Mouse (Mus musculus) embryonic facial prominence, embryonic 10.5 days (tissue): Measurements from ENCODE around the gene Cbln3. TPM values are rescaled to one million over a fixed set of nuclear protein-coding genes. Genes with fewer than 3 reads are reported as not detected.

ENCODE experiments used
- DNase-seq: peaks from one replicate; pipeline ENCODE4 v3.0.0-alpha.2; 2017; ENCODE audit warnings: low spot score
- H3K27ac ChIP-seq: fragments of 300-500 bp; sonication (generic); replicated peaks from 2 replicates; pipeline ENCODE4 v1.5.1; 2016; ENCODE audit warnings: mild to moderate bottlenecking
- H3K27me3 ChIP-seq: fragments of 300-500 bp; sonication (generic); replicated peaks from 2 replicates; pipeline ENCODE4 v1.6.1; 2016; ENCODE audit warnings: low read depth, mild to moderate bottlenecking; ENCODE audit not compliant: poor library complexity, severe bottlenecking
- H3K36me3 ChIP-seq: fragments of 300-500 bp; sonication (generic); replicated peaks from 2 replicates; pipeline ENCODE4 v1.6.1; 2016; ENCODE audit warnings: mild to moderate bottlenecking, moderate library complexity
- H3K4me1 ChIP-seq: fragments of 300-500 bp; sonication (generic); 2 replicates; pipeline ENCODE4 v1.6.1; 2016
- H3K4me3 ChIP-seq: fragments of 300-500 bp; sonication (generic); 2 replicates; pipeline ENCODE4 v1.5.1; 2016; ENCODE audit warnings: mild to moderate bottlenecking, moderate library complexity
- H3K9me3 ChIP-seq: fragments of 300-500 bp; sonication (generic); 2 replicates; pipeline ENCODE4 v1.6.1; 2016; ENCODE audit warnings: mild to moderate bottlenecking
- WGBS: fragments of 180-500 bp; shearing (Covaris S2); methylation state at CpG from one replicate; pipeline ENCODE4 v1.1.7; 2016; 5-methylcytosine and 5-hydroxymethylcytosine counted together
- polyA plus RNA-seq: library from polyadenylated mRNA; unstranded; fragments of >200 nt; fragmentation: Nextera tagmentation; extraction: Ambion mirVana; gene quantifications from 2 replicates; pipeline ENCODE4 v1.2.1, GENCODE M21; 2016

The Cbln3 gene
- polyA plus RNA-seq, 1 experiment from 2014 or later = 0.15 TPM

DNA sequence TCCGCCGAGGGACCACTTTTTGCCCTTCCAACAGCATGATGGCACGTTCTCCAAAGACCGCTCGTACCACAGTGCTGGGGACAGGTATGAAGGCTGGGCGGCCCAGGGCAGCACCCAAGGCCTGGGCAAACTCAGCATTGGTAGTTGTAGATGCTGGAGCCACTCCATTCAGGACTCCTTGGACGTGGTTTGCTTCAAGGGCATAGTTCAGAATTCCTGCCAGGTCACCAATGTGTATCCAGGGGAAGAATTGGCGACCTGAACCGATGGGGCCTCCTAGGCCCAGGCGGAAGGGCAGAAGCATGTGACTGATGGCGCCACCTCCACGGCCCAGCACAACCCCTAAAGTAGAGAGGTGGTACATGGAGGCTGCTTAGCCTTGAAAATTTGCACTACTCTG, 13.5 kb upstream of the Cbln3 start:
- Histone ChIP-seq H3K4me1 (peaks cover 25% of the 10 kb centered on the region), H3K36me3 (peaks cover 61% of the 10 kb centered on the region), H3K9me3 (no peaks in the 10 kb centered on the region), H3K27me3 (no peaks in the 10 kb centered on the region), H3K27ac (no peak overlapping the region), H3K4me3 (no peak overlapping the region)
- WGBS = 93% methylated on average over 12 of the region's 12 CpGs
- DNase-seq = no peak

GRCm38 (mm10) chr14:55886571-55887382, 2.6 kb upstream of the Cbln3 start:
- Histone ChIP-seq H3K27me3 (no peaks in the 10 kb centered on the region), H3K36me3 (peaks cover 57% of the 10 kb centered on the region), H3K4me3 (peak overlapping the region; percentile 79; the same call in 1 of the 2 replicates), H3K4me1 (peaks cover 50% of the 10 kb centered on the region), H3K9me3 (0 out of 2 replicates have a peak, but pooled peaks cover 2% of the 10 kb centered on the region), H3K27ac (0 out of 2 replicates have a peak overlapping the region, but pooled peaks have one; percentile 1)
- 83% methylated on average over 24 of the region's 24 CpGs for WGBS
- no peak for DNase-seq

GRCm38 (mm10) chr14:55885791-55886271, 1.6 kb upstream of the Cbln3 start:
- Histone ChIP-seq H3K27ac (peak overlapping the region; percentile 95), H3K9me3 (0 out of 2 replicates have a peak, but pooled peaks cover 2% of the 10 kb centered on the region), H3K4me3 (peak overlapping the region; percentile 79), H3K4me1 (peaks cover 50% of the 10 kb centered on the region), H3K27me3 (no peaks in the 10 kb centered on the region), H3K36me3 (peaks cover 48% of the 10 kb centered on the region)
- DNase-seq = no peak
- 8% methylated on average over 16 of the region's 16 CpGs for WGBS

DNA sequence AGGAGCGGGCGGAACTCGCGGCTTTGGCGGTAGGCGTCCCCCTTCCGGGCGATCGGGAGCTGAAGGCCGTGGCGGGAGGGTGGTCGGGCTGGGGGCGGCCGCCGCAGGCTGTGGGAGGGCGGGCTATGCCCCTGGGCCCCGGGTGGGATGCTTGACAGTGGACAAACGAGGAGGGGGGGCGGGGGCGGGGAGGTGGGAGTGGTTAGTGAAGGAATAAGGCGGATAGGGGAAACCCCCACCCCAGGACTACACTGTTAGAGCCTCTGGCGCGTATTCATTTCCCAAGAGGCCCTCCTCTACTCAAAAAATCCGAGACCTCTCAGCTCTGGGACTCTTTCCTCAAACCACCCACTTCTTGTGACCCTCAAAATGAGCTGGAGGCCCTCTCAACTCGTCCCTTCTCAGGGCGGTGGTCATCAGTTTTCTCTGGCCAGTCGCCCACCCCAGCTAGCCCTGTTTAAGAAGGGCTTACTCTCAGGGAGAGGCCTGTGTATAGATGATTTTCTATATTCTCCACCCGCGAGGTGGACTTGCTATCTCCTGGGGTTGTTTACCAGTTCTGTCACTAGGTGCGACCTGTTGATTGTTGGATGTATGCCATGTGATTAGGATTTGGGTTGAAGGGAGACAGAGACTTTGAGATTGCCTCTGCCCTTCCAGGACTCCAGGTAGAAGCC, 1.1 kb upstream of the Cbln3 start:
- Histone ChIP-seq H3K9me3 (0 out of 2 replicates have a peak, but pooled peaks cover 2% of the 10 kb centered on the region), H3K27ac (peak overlapping the region; percentile 95), H3K27me3 (no peaks in the 10 kb centered on the region), H3K4me3 (peak overlapping the region; percentile 79), H3K4me1 (peaks cover 50% of the 10 kb centered on the region), H3K36me3 (peaks cover 42% of the 10 kb centered on the region)
- DNase-seq = no peak
- WGBS = under 1% methylated on average over 27 of the region's 30 CpGs

- Histone ChIP-seq H3K4me3 (peak within 1 kb of the TSS; percentile 79), H3K27ac (peak within 1 kb of the TSS; percentile 95), H3K27me3 (no peaks in the 10 kb centered on the region), H3K9me3 (0 out of 2 replicates have a peak, but pooled peaks cover 2% of the 10 kb centered on the region), H3K36me3 (peaks cover 37% of the 10 kb centered on the region), H3K4me1 (peaks cover 50% of the 10 kb centered on the region)
- under 1% methylated on average over 30 of the region's 30 CpGs for WGBS
- peak; percentile 96 for DNase-seq
These were observed 521 bp upstream of the Cbln3 start, which contains the start of gene Khnyn for GRCm38 (mm10) chr14:55884713-55885113. Gene Khnyn, plus strand, starts transcription at chr14:55884947.

DNA sequence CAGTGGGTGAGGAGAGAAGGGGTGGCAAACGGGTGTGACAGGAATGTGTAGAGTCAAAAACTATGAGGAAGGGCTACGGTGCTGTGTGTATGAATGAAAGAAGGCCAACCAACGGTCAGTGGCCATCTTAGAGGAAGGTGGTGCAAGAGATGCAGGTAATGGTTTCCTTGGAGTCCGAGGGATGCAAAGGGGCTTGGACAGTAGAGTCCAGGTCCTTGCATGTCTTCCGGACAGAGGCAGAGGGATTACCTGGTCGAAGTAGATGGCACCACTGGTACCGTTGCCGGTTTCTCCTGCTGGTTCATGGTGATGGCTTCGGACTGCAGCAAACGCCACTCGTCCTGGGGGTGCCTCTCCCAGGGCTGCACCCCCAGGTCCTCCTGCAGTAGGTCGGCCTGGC, 529 bp downstream of the Cbln3 start:
- 88% methylated on average over 12 of the region's 12 CpGs for WGBS
- peaks cover 52% of the 10 kb centered on the region for H3K4me1 ChIP-seq

DNA sequence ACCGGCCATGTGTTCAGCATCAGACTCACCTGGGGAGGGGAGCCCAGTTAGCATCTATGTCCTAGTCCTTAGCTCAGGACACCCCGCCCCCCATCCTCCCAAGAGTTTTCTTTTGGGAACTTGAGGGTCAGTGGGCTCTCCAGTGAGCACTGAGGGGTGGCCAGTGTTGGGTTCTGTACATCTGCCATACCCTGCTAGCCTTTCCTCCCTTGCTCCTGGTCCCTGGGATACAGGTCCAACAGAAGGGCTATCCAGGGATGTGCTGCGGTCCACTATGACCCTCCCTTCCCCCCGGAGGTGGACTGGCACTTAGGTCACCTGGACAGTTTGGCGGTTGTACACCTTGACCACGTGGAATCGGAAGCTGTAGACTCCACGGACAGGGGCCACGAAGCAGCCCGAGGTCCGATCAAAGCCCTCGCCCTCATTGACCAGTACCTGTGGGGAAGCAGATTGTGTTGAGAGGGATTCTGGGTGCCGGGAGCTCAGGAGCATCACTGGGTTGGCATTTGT, 987 bp downstream of the Cbln3 start:
- Histone ChIP-seq H3K27ac (peak overlapping the region; percentile 95; the same call in 1 of the 2 replicates), H3K36me3 (peaks cover 22% of the 10 kb centered on the region), H3K4me1 (peaks cover 55% of the 10 kb centered on the region), H3K9me3 (no peaks in the 10 kb centered on the region), H3K27me3 (no peaks in the 10 kb centered on the region), H3K4me3 (no peak overlapping the region)
- 93% methylated on average over 13 of the region's 13 CpGs for WGBS
- DNase-seq = no peak

More for the DNA sequence above, 529 bp downstream of the Cbln3 start:
- peaks cover 26% of the 10 kb centered on the region for H3K36me3 ChIP-seq
- peak overlapping the region; percentile 79; the same call in 1 of the 2 replicates for H3K4me3 ChIP-seq
- no peaks in the 10 kb centered on the region for H3K9me3 ChIP-seq
- DNase-seq = no peak
- H3K27me3 ChIP-seq = no peaks in the 10 kb centered on the region
- peak overlapping the region; percentile 95 for H3K27ac ChIP-seq

- Histone ChIP-seq H3K4me3 (no peak overlapping the region), H3K27me3 (no peaks in the 10 kb centered on the region), H3K36me3 (peaks cover 12% of the 10 kb centered on the region), H3K27ac (no peak overlapping the region), H3K4me1 (peaks cover 63% of the 10 kb centered on the region), H3K9me3 (no peaks in the 10 kb centered on the region)
- DNase-seq = no peak
- 58% methylated on average over 6 of the region's 6 CpGs for WGBS
These were observed 2.0 kb downstream of the Cbln3 start for GRCm38 (mm10) chr14:55882171-55882641.

GRCm38 (mm10) chr14:55880982-55881381, 3.2 kb downstream of the Cbln3 start:
- H3K4me1 ChIP-seq = peaks cover 55% of the 10 kb centered on the region

DNA sequence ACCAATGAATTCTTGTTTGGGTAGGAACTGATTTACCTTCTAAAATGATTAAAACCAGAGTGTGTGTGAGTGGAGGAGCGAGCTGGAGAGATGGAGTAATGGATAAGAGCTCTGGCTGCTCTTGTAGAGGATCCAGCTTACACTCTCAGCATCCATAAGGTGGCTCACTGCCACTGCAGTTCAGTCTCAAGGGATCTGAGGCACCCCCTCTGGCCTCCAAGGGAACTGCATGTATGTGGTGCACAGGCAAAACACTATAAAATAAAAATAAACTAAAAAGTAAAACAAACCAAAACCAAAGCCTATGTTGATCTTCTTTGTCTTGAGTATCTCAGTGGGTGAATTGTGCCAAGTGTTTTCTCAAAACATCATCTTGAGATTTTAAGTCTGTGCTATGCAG, 4.6 kb downstream of the Cbln3 start:
- Histone ChIP-seq H3K27ac (no peak overlapping the region), H3K4me3 (no peak overlapping the region), H3K27me3 (no peaks in the 10 kb centered on the region), H3K36me3 (no peaks in the 10 kb centered on the region), H3K9me3 (no peaks in the 10 kb centered on the region), H3K4me1 (peaks cover 46% of the 10 kb centered on the region)
- peak; percentile 62 for DNase-seq
- WGBS = 53% methylated on average over 1 of the region's 1 CpGs

More at GRCm38 (mm10) chr14:55880982-55881381, 3.2 kb downstream of the Cbln3 start:
- 81% methylated on average over 8 of the region's 8 CpGs for WGBS
- Histone ChIP-seq H3K27me3 (no peaks in the 10 kb centered on the region), H3K9me3 (no peaks in the 10 kb centered on the region), H3K4me3 (no peak overlapping the region), H3K27ac (no peak overlapping the region), H3K36me3 (no peaks in the 10 kb centered on the region)
- DNase-seq = no peak

- peaks cover 45% of the 10 kb centered on the region for H3K4me1 ChIP-seq
- H3K4me3 ChIP-seq = peak overlapping the region; percentile 37; the same call in 1 of the 2 replicates
- H3K36me3 ChIP-seq = peaks cover under 1% of the 10 kb centered on the region; the same call in 1 of the 2 replicates
- H3K27ac ChIP-seq = no peak overlapping the region; the same call in 1 of the 2 replicates
- no peaks in the 10 kb centered on the region for H3K9me3 ChIP-seq
- WGBS = 27% methylated on average over 7 of the region's 7 CpGs
- H3K27me3 ChIP-seq = no peaks in the 10 kb centered on the region
- DNase-seq = no peak
These were observed 5.8 kb downstream of the Cbln3 start for GRCm38 (mm10) chr14:55878316-55878940.
